Mouse (Mus musculus) neural tube, embryonic 11.5 days (tissue): ENCODE results near the gene Med24. TPM values are rescaled to one million over a fixed set of nuclear protein-coding genes. Genes with fewer than 3 reads are reported as not detected.

Source experiments
- ATAC-seq: fragments of 200-750 bp; cut with Nextera tagmentation; 2 replicates; pipeline ENCODE4 v1.8.0; 2017; ENCODE audit warnings: moderate number of reproducible peaks, mild to moderate bottlenecking, moderate TSS enrichment, moderate library complexity; ENCODE audit not compliant: insufficient read depth, low FRiP score, low TSS enrichment
- DNase-seq: peaks from one replicate; pipeline ENCODE4 v3.0.0-alpha.2; 2015; ENCODE audit warnings: low spot score
- H3K27ac ChIP-seq: fragments of 300-500 bp; sonication (generic); 2 replicates; pipeline ENCODE4 v1.5.1; 2014; ENCODE audit warnings: low read depth, mild to moderate bottlenecking, low read length
- H3K27me3 ChIP-seq: fragments of 300-500 bp; sonication (generic); 2 replicates; pipeline ENCODE4 v1.6.1; 2014; ENCODE audit warnings: mild to moderate bottlenecking, low read length, mixed read lengths; ENCODE audit not compliant: control insufficient read depth, insufficient read depth
- H3K36me3 ChIP-seq: fragments of 300-500 bp; sonication (generic); 2 replicates; pipeline ENCODE4 v1.6.1; 2014; ENCODE audit warnings: mild to moderate bottlenecking, low read length, moderate library complexity, mixed read lengths; ENCODE audit not compliant: control insufficient read depth, insufficient read depth
- H3K4me1 ChIP-seq: fragments of 300-500 bp; sonication (generic); 2 replicates; pipeline ENCODE4 v1.6.1; 2014; ENCODE audit warnings: low read length, mixed read lengths; ENCODE audit not compliant: control insufficient read depth, insufficient read depth
- H3K4me2 ChIP-seq: fragments of 300-500 bp; sonication (generic); 2 replicates; pipeline ENCODE4 v1.6.1; 2014; ENCODE audit warnings: low read depth, mild to moderate bottlenecking, moderate library complexity
- H3K4me3 ChIP-seq: fragments of 300-500 bp; sonication (generic); 2 replicates; pipeline ENCODE4 v1.5.1; 2014; ENCODE audit warnings: low read depth, low read length
- H3K9ac ChIP-seq: fragments of 300-500 bp; sonication (generic); 2 replicates; pipeline ENCODE4 v1.6.1; 2014; ENCODE audit warnings: mild to moderate bottlenecking, low read length
- H3K9me3 ChIP-seq: fragments of 300-500 bp; sonication (generic); 2 replicates; pipeline ENCODE4 v1.6.1; 2016; ENCODE audit warnings: low read length; ENCODE audit not compliant: control insufficient read depth
- WGBS: fragments of 180-500 bp; shearing (Covaris S2); extraction: QIAGEN DNeasy Blood & Tissue Kit; methylation state at CpG from one replicate; pipeline ENCODE4 v1.1.7; 2014; 5-methylcytosine and 5-hydroxymethylcytosine counted together
- polyA plus RNA-seq: library from polyadenylated mRNA; unstranded; fragments of >200 nt; fragmentation: Nextera tagmentation; extraction: Ambion mirVana; gene quantifications from 2 replicates; pipeline ENCODE4 v1.2.1, GENCODE M21; 2014

Med24 gene
- polyA plus RNA-seq, 1 experiment from 2014 or later, result 74.5 TPM

DNA sequence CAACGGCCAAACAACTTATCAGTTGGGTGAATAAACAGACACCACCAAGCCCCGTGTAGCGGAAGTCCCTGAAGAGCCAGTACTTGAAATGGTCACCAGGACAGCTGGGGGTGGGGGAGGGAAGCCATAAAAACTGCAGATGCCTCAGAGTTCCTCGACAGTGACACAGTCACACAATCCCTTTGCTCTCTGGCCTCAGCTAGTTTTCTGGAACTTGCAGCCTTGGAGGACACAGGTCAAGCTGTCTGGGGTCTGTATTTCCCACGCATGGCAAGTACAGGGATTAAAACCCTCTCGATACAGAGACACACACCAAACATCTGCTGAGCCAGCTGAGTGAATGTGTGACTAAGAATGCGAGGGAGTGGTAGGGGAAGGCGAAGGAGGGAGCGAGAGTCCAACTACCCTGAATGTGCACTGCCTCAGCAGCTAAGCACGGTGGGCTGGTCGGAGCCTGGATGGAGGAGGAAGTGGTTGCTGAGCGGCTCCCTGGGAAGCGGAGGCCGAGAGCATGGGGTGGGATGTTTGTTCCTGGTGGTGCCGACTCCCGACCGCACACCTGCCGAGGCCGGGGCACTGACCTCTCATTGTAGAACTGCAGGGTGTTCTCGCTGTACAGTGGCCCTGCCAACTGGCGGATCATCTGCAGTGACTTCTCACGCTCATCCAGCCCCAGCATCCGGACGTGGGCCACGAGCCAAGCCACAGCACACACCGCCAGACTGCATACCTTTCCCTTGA, 20.1 kb downstream of the Med24 start:
- ATAC-seq, result no peak
- Histone ChIP-seq H3K27me3 (no peaks in the 10 kb centered on the region), H3K4me1 (no peaks in the 10 kb centered on the region), H3K4me3 (no peak overlapping the region), H3K36me3 (peaks cover 18% of the 10 kb centered on the region), H3K27ac (no peak overlapping the region), H3K4me2 (no peak overlapping the region), H3K9ac (no peak overlapping the region), H3K9me3 (no peaks in the 10 kb centered on the region)
- DNase-seq, result no peak
- 87% methylated on average over 26 of the region's 26 CpGs for WGBS

DNA sequence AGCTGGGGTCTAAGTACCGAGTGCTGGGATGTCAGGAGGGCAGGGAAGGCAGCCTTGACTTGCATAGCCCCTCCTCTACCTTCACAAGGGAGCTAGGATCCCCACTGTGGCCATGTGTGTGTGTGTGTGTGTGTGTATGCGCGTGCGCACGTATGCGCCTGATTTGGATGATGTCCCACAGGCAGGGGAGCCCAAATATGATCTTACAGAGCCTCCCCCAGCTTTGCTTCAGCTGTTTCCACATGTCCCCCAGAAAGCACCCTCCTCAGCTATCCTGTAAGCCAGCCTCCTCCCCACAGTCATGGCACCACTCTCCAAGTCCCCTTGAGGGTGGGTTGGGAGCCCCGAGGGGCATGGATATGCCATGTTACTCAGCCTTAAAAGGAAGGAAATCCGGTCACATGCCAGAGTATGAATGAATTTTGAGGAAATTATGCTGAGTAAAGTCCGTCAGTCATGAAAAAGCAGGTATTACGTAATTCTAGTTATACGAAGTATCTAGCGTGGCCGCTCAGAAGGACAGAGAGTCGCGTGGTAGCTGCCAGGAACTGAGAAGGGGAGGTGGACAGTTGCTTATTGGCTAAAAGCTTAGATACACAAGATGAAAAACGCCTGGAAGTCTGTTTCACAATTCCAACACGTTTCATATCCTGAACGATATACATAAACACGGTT, 20.8 kb downstream of the Med24 start:
- H3K4me1 ChIP-seq, result no peaks in the 10 kb centered on the region
- H3K4me3 ChIP-seq, result no peak overlapping the region
- ATAC-seq (no peak), DNase-seq (no peak)
- H3K9me3 ChIP-seq, result no peaks in the 10 kb centered on the region
- no peak overlapping the region for H3K27ac ChIP-seq
- no peaks in the 10 kb centered on the region for H3K27me3 ChIP-seq
- H3K4me2 ChIP-seq, result no peak overlapping the region
- H3K36me3 ChIP-seq, result peaks cover 11% of the 10 kb centered on the region
- WGBS, result 91% methylated on average over 19 of the region's 19 CpGs
- H3K9ac ChIP-seq, result no peak overlapping the region

GRCm38 (mm10) chr11:98707401-98708281, 21.6 kb downstream of the Med24 start:
- H3K4me1 ChIP-seq, result no peaks in the 10 kb centered on the region
- no peak overlapping the region for H3K9ac ChIP-seq
- H3K4me3 ChIP-seq, result no peak overlapping the region
- no peaks in the 10 kb centered on the region for H3K9me3 ChIP-seq
- DNase-seq (no peak), ATAC-seq (no peak)
- H3K27me3 ChIP-seq, result no peaks in the 10 kb centered on the region
- H3K4me2 ChIP-seq, result no peak overlapping the region
- peaks cover 8% of the 10 kb centered on the region for H3K36me3 ChIP-seq
- no peak overlapping the region for H3K27ac ChIP-seq
- WGBS, result 91% methylated on average over 22 of the region's 22 CpGs

DNA sequence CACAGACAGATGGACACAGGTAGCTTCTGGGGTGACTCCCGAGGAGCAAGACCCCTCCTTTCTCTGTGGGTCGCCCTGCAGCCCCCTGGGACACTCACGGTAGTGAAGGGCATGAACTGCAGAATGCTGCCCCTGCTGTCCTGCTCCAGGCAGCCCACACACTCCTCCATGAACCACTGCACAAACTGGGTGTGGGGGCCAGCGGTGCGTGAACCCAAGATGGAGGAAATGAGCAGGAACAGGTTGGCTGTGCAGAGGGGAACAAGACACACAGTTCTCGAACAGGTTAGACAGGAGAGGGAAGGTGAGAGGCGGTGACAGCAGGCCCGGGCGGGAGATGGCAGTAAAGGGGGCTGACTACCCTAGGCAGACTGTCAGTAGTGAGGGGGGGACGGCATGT, 24.2 kb downstream of the Med24 start:
- no peak overlapping the region for H3K4me2 ChIP-seq
- H3K4me3 ChIP-seq, result no peak overlapping the region
- no peak for DNase-seq
- peaks cover 7% of the 10 kb centered on the region for H3K36me3 ChIP-seq
- H3K9me3 ChIP-seq, result no peaks in the 10 kb centered on the region
- no peak overlapping the region for H3K27ac ChIP-seq
- WGBS, result 89% methylated on average over 10 of the region's 10 CpGs
- H3K9ac ChIP-seq, result no peak overlapping the region
- ATAC-seq, result no peak
- no peaks in the 10 kb centered on the region for H3K4me1 ChIP-seq
- no peaks in the 10 kb centered on the region for H3K27me3 ChIP-seq

GRCm38 (mm10) chr11:98702323-98702722, 26.9 kb downstream of the Med24 start:
- WGBS, result 68% methylated on average over 5 of the region's 5 CpGs
- no peak overlapping the region for H3K9ac ChIP-seq
- ATAC-seq, result no peak
- H3K9me3 ChIP-seq, result no peaks in the 10 kb centered on the region
- no peak for DNase-seq
- no peak overlapping the region for H3K4me3 ChIP-seq
- no peaks in the 10 kb centered on the region for H3K4me1 ChIP-seq
- peaks cover 4% of the 10 kb centered on the region for H3K36me3 ChIP-seq
- no peak overlapping the region for H3K4me2 ChIP-seq
- H3K27ac ChIP-seq, result no peak overlapping the region
- no peaks in the 10 kb centered on the region for H3K27me3 ChIP-seq

GRCm38 (mm10) chr11:98701213-98701670, 28.0 kb downstream of the Med24 start, which contains the start of gene Csf3:
Gene Csf3, plus strand, starts transcription at chr11:98701263.
- H3K4me3 ChIP-seq, result no peak within 1 kb of the TSS
- WGBS, result 35% methylated on average over 10 of the region's 10 CpGs
- H3K27ac ChIP-seq, result no peak within 1 kb of the TSS
- no peaks in the 10 kb centered on the region; the same call in none of the 2 replicates for H3K36me3 ChIP-seq
- no peaks in the 10 kb centered on the region for H3K4me1 ChIP-seq
- DNase-seq, result no peak
- H3K4me2 ChIP-seq, result no peak within 1 kb of the TSS
- no peaks in the 10 kb centered on the region for H3K9me3 ChIP-seq
- no peaks in the 10 kb centered on the region for H3K27me3 ChIP-seq
- ATAC-seq, result no peak
- H3K9ac ChIP-seq, result no peak within 1 kb of the TSS

DNA sequence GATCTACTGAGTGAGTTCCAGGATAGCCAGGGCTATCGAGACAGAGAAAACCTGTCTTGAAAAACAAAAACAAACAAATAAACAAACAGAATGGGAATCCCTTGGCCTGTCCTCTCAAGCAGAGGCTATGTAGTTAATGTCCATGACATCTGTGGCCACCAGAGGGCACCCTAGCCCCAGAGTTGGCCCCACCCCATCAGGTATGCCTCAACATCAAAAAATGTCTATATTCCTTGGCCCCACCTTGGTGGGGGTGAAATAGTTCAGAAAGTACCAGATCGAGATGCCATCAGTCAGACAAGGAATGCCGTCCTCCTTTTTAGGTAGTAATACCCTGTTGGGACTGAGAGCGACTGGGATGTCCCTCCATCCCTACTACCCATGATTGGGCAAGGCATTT, 29.3 kb downstream of the Med24 start:
- no peak overlapping the region for H3K27ac ChIP-seq
- no peak for ATAC-seq

GRCm38 (mm10) chr11:98698849-98699640, 30.2 kb downstream of the Med24 start:
- no peak overlapping the region for H3K9ac ChIP-seq
- DNase-seq (no peak), ATAC-seq (no peak)
- no peaks in the 10 kb centered on the region for H3K4me1 ChIP-seq
- H3K4me2 ChIP-seq, result no peak overlapping the region
- no peaks in the 10 kb centered on the region for H3K9me3 ChIP-seq
- no peak overlapping the region for H3K27ac ChIP-seq
- H3K36me3 ChIP-seq, result peaks cover 7% of the 10 kb centered on the region
- no peaks in the 10 kb centered on the region for H3K27me3 ChIP-seq
- no peak overlapping the region for H3K4me3 ChIP-seq
- WGBS, result 90% methylated on average over 16 of the region's 16 CpGs

More for the DNA sequence above, 29.3 kb downstream of the Med24 start:
- Histone ChIP-seq H3K36me3 (peaks cover 2% of the 10 kb centered on the region), H3K4me1 (no peaks in the 10 kb centered on the region), H3K4me2 (no peak overlapping the region), H3K27me3 (no peaks in the 10 kb centered on the region), H3K4me3 (no peak overlapping the region), H3K9me3 (no peaks in the 10 kb centered on the region), H3K9ac (no peak overlapping the region)
- 41% methylated on average over 4 of the region's 4 CpGs for WGBS
- DNase-seq, result peak; percentile 66
